Mouse (Mus musculus) liver, embryonic 16.5 days (tissue): ENCODE results near the gene Agpat4. TPM values are rescaled to one million over a fixed set of nuclear protein-coding genes. Genes with fewer than 3 reads are reported as not detected.

Experiments used
- ATAC-seq: fragments of 200-750 bp; cut with Nextera tagmentation; 2 replicates; pipeline ENCODE4 v1.8.0; 2017; ENCODE audit warnings: low read depth, mild to moderate bottlenecking, moderate number of reproducible peaks, moderate library complexity
- H3K27ac ChIP-seq: fragments of 300-500 bp; sonication (generic); 2 replicates; pipeline ENCODE4 v1.5.1; 2014; ENCODE audit warnings: mild to moderate bottlenecking, low read length
- H3K27me3 ChIP-seq: fragments of 300-500 bp; sonication (generic); 2 replicates; pipeline ENCODE4 v1.6.1; 2014; ENCODE audit warnings: low read depth, low read length, mixed read lengths; ENCODE audit not compliant: control insufficient read depth, insufficient read depth
- H3K36me3 ChIP-seq: fragments of 300-500 bp; sonication (generic); 2 replicates; pipeline ENCODE4 v1.6.1; 2014; ENCODE audit warnings: mild to moderate bottlenecking; ENCODE audit not compliant: control insufficient read depth, insufficient read depth
- H3K4me1 ChIP-seq: fragments of 300-500 bp; sonication (generic); 2 replicates; pipeline ENCODE4 v1.6.1; 2014; ENCODE audit warnings: low read depth, low read length, mixed read lengths; ENCODE audit not compliant: control insufficient read depth
- H3K4me2 ChIP-seq: fragments of 300-500 bp; sonication (generic); 2 replicates; pipeline ENCODE4 v1.6.1; 2014; ENCODE audit warnings: low read depth, low read length, mixed read lengths
- H3K4me3 ChIP-seq: fragments of 300-500 bp; sonication (generic); 2 replicates; pipeline ENCODE4 v1.5.1; 2014; ENCODE audit warnings: low read depth, mild to moderate bottlenecking, low read length
- H3K9ac ChIP-seq: fragments of 300-500 bp; sonication (generic); 2 replicates; pipeline ENCODE4 v1.6.1; 2014; ENCODE audit warnings: low read depth, low read length
- H3K9me3 ChIP-seq: fragments of 300-500 bp; sonication (generic); replicated peaks from 2 replicates; pipeline ENCODE4 v1.6.1; 2016; ENCODE audit warnings: low read length; ENCODE audit not compliant: control insufficient read depth
- WGBS: fragments of 180-500 bp; shearing (Covaris S2); extraction: QIAGEN DNeasy Blood & Tissue Kit; methylation state at CpG from one replicate; pipeline ENCODE4 v1.1.7; 2014; ENCODE audit not compliant: insufficient replicate concordance; 5-methylcytosine and 5-hydroxymethylcytosine counted together
- polyA plus RNA-seq: library from polyadenylated mRNA; unstranded; fragments of >200 nt; fragmentation: Nextera tagmentation; extraction: Ambion mirVana; gene quantifications from 2 replicates; pipeline ENCODE4 v1.2.1, GENCODE M21; 2015

Gene Agpat4
- polyA plus RNA-seq, 1 experiment from 2014 or later = 27.2 TPM

GRCm38 (mm10) chr17:12150970-12151369 is 32.5 kb downstream of the Agpat4 start:
- Histone ChIP-seq H3K9me3 (no peaks in the 10 kb centered on the region), H3K36me3 (peaks cover 30% of the 10 kb centered on the region), H3K4me2 (no peak overlapping the region), H3K27ac (no peak overlapping the region), H3K4me1 (peaks cover 18% of the 10 kb centered on the region), H3K27me3 (no peaks in the 10 kb centered on the region), H3K4me3 (no peak overlapping the region), H3K9ac (no peak overlapping the region)
- peak; percentile 27; the same call in 1 of the 2 replicates for ATAC-seq
- 78% methylated on average over 2 of the region's 2 CpGs for WGBS

GRCm38 (mm10) chr17:12154260-12154659 is 35.8 kb downstream of the Agpat4 start:
- H3K4me1 ChIP-seq = peaks cover 4% of the 10 kb centered on the region
- H3K4me2 ChIP-seq = no peak overlapping the region
- H3K27me3 ChIP-seq = no peaks in the 10 kb centered on the region
- H3K27ac ChIP-seq = no peak overlapping the region
- peaks cover 30% of the 10 kb centered on the region for H3K36me3 ChIP-seq
- no peaks in the 10 kb centered on the region for H3K9me3 ChIP-seq
- WGBS = 81% methylated on average over 2 of the region's 2 CpGs
- ATAC-seq = no peak
- H3K9ac ChIP-seq = no peak overlapping the region
- no peak overlapping the region for H3K4me3 ChIP-seq

GRCm38 (mm10) chr17:12155236-12155635 is 36.7 kb downstream of the Agpat4 start:
- Histone ChIP-seq H3K4me1 (peaks cover 7% of the 10 kb centered on the region), H3K9me3 (no peaks in the 10 kb centered on the region), H3K9ac (no peak overlapping the region), H3K4me2 (no peak overlapping the region), H3K27ac (no peak overlapping the region), H3K27me3 (no peaks in the 10 kb centered on the region), H3K4me3 (no peak overlapping the region), H3K36me3 (peaks cover 30% of the 10 kb centered on the region)
- 82% methylated on average over 6 of the region's 6 CpGs for whole genome bisulfite sequencing
- no peak for ATAC-seq

GRCm38 (mm10) chr17:12155872-12156271 is 37.4 kb downstream of the Agpat4 start:
- H3K9ac ChIP-seq = no peak overlapping the region
- no peak overlapping the region for H3K27ac ChIP-seq
- 84% methylated on average over 4 of the region's 4 CpGs for WGBS
- H3K4me3 ChIP-seq = no peak overlapping the region
- no peaks in the 10 kb centered on the region for H3K27me3 ChIP-seq
- peaks cover 14% of the 10 kb centered on the region for H3K4me1 ChIP-seq
- no peaks in the 10 kb centered on the region for H3K9me3 ChIP-seq
- H3K36me3 ChIP-seq = peaks cover 30% of the 10 kb centered on the region
- no peak for ATAC-seq
- no peak overlapping the region for H3K4me2 ChIP-seq

GRCm38 (mm10) chr17:12156661-12157060 is 38.2 kb downstream of the Agpat4 start:
- Histone ChIP-seq H3K36me3 (peaks cover 29% of the 10 kb centered on the region), H3K27me3 (no peaks in the 10 kb centered on the region), H3K4me3 (no peak overlapping the region), H3K4me2 (no peak overlapping the region), H3K27ac (no peak overlapping the region), H3K9me3 (no peaks in the 10 kb centered on the region), H3K4me1 (peaks cover 14% of the 10 kb centered on the region), H3K9ac (no peak overlapping the region)
- no peak for ATAC-seq
- 90% methylated on average over 3 of the region's 3 CpGs for WGBS

- H3K4me1 ChIP-seq = peaks cover 14% of the 10 kb centered on the region
- peaks cover 23% of the 10 kb centered on the region for H3K36me3 ChIP-seq
- H3K27ac ChIP-seq = no peak overlapping the region
These were observed 38.7 kb downstream of the Agpat4 start for GRCm38 (mm10) chr17:12157203-12157602.

GRCm38 (mm10) chr17:12159187-12160060 is 40.9 kb downstream of the Agpat4 start:
- H3K9ac ChIP-seq = 0 out of 2 replicates have a peak overlapping the region, but pooled peaks have one; percentile 8
- no peak overlapping the region for H3K4me2 ChIP-seq
- no peaks in the 10 kb centered on the region for H3K9me3 ChIP-seq
- H3K27ac ChIP-seq = peak overlapping the region; percentile 26; the same call in 1 of the 2 replicates
- ATAC-seq = peak; percentile 22; the same call in 1 of the 2 replicates
- peaks cover 14% of the 10 kb centered on the region for H3K4me1 ChIP-seq
- WGBS = 88% methylated on average over 16 of the region's 16 CpGs
- H3K4me3 ChIP-seq = no peak overlapping the region
- H3K27me3 ChIP-seq = no peaks in the 10 kb centered on the region
- peaks cover 7% of the 10 kb centered on the region for H3K36me3 ChIP-seq

More at GRCm38 (mm10) chr17:12157203-12157602, 38.7 kb downstream of the Agpat4 start:
- Histone ChIP-seq H3K27me3 (no peaks in the 10 kb centered on the region), H3K9ac (no peak overlapping the region), H3K9me3 (no peaks in the 10 kb centered on the region), H3K4me3 (no peak overlapping the region), H3K4me2 (no peak overlapping the region)
- WGBS = 78% methylated on average over 2 of the region's 2 CpGs
- ATAC-seq = no peak

- Histone ChIP-seq H3K27ac (peak overlapping the region; percentile 26; the same call in 1 of the 2 replicates), H3K4me1 (peaks cover 14% of the 10 kb centered on the region), H3K4me3 (no peak overlapping the region), H3K4me2 (no peak overlapping the region), H3K27me3 (no peaks in the 10 kb centered on the region), H3K9ac (0 out of 2 replicates have a peak overlapping the region, but pooled peaks have one; percentile 8), H3K36me3 (peaks cover 4% of the 10 kb centered on the region), H3K9me3 (no peaks in the 10 kb centered on the region)
- 0 out of 2 replicates have a peak, but pooled peaks have one; percentile 16 for ATAC-seq
- 83% methylated on average over 5 of the region's 5 CpGs for WGBS
These were observed 41.5 kb downstream of the Agpat4 start for GRCm38 (mm10) chr17:12160061-12160421.

GRCm38 (mm10) chr17:12160540-12160939 is 42.0 kb downstream of the Agpat4 start:
- peaks cover 4% of the 10 kb centered on the region for H3K36me3 ChIP-seq

More at GRCm38 (mm10) chr17:12160540-12160939, 42.0 kb downstream of the Agpat4 start:
- Histone ChIP-seq H3K4me2 (no peak overlapping the region), H3K27ac (0 out of 2 replicates have a peak overlapping the region, but pooled peaks have one; percentile 13), H3K4me3 (no peak overlapping the region), H3K9ac (no peak overlapping the region), H3K4me1 (peaks cover 14% of the 10 kb centered on the region), H3K9me3 (no peaks in the 10 kb centered on the region), H3K27me3 (no peaks in the 10 kb centered on the region)
- ATAC-seq = no peak
- WGBS = 92% methylated on average over 2 of the region's 2 CpGs
